Mouse (Mus musculus) heart, adult 2 months (tissue): ENCODE measurements around the gene Anapc11.

Experiments used
- CTCF ChIP-seq: fragments of 200-600 bp; IDR thresholded peaks from 2 replicates; pipeline ENCODE4 v1.8.1; 2022; ENCODE audit warnings: antibody characterized with exemption, mild to moderate bottlenecking, moderate library complexity
- EP300 ChIP-seq: fragments of 200-500 bp; IDR thresholded peaks from 2 replicates; pipeline ENCODE4 v1.6.1; 2011; ENCODE audit warnings: low read depth, low read length, control low read depth; ENCODE audit not compliant: insufficient read depth
- POLR2A ChIP-seq: fragments of 200-500 bp; IDR thresholded peaks from 2 replicates; pipeline ENCODE4 v1.6.1; 2011; ENCODE audit warnings: mild to moderate bottlenecking, low read depth, low read length, control low read depth; ENCODE audit not compliant: insufficient read depth

GRCm38 (mm10) chr11:120588531-120588930 lies 9.7 kb upstream of the Anapc11 start:
- TF ChIP-seq POLR2A (no peak), CTCF (no peak), EP300 (no peak)
